Mouse (Mus musculus) hindbrain, embryonic 11.5 days (tissue): ENCODE results near the gene Gm4969. TPM values are rescaled to one million over a fixed set of nuclear protein-coding genes. Genes with fewer than 3 reads are reported as not detected.

Experiments used
- ATAC-seq: fragments of 200-750 bp; cut with Nextera tagmentation; 2 replicates; pipeline ENCODE4 v1.8.0; 2017; ENCODE audit warnings: mild to moderate bottlenecking, moderate TSS enrichment, moderate library complexity; ENCODE audit not compliant: low FRiP score
- DNase-seq: peaks from one replicate; pipeline ENCODE4 v3.0.0-alpha.2; 2015; ENCODE audit warnings: low spot score
- H3K27ac ChIP-seq: fragments of 300-500 bp; sonication (generic); 2 replicates; pipeline ENCODE4 v1.5.1; 2014; ENCODE audit warnings: mild to moderate bottlenecking, low read depth, low read length
- H3K27me3 ChIP-seq: fragments of 300-500 bp; sonication (generic); 2 replicates; pipeline ENCODE4 v1.6.1; 2014; ENCODE audit warnings: mild to moderate bottlenecking, low read length, moderate library complexity, mixed read lengths; ENCODE audit not compliant: control insufficient read depth, insufficient read depth
- H3K36me3 ChIP-seq: fragments of 300-500 bp; sonication (generic); 2 replicates; pipeline ENCODE4 v1.6.1; 2014; ENCODE audit warnings: mild to moderate bottlenecking, low read length, moderate library complexity, mixed read lengths; ENCODE audit not compliant: control insufficient read depth, insufficient read depth
- H3K4me1 ChIP-seq: fragments of 300-500 bp; sonication (generic); replicated peaks from 2 replicates; pipeline ENCODE4 v1.6.1; 2014; ENCODE audit warnings: low read length, mixed read lengths; ENCODE audit not compliant: control insufficient read depth, insufficient read depth
- H3K4me2 ChIP-seq: fragments of 300-500 bp; sonication (generic); replicated peaks from 2 replicates; pipeline ENCODE4 v1.6.1; 2014; ENCODE audit warnings: mild to moderate bottlenecking, low read depth, low read length
- H3K4me3 ChIP-seq: fragments of 300-500 bp; sonication (generic); 2 replicates; pipeline ENCODE4 v1.5.1; 2014; ENCODE audit warnings: low read depth, low read length
- H3K9ac ChIP-seq: fragments of 300-500 bp; sonication (generic); 2 replicates; pipeline ENCODE4 v1.6.1; 2014; ENCODE audit warnings: low read depth, low read length
- H3K9me3 ChIP-seq: fragments of 300-500 bp; sonication (generic); 2 replicates; pipeline ENCODE4 v1.6.1; 2016; ENCODE audit warnings: low read length; ENCODE audit not compliant: control insufficient read depth
- WGBS: fragments of 180-500 bp; shearing (Covaris S2); extraction: QIAGEN DNeasy Blood & Tissue Kit; methylation state at CpG from one replicate; pipeline ENCODE4 v1.1.7; 2014; 5-methylcytosine and 5-hydroxymethylcytosine counted together
- polyA plus RNA-seq: library from polyadenylated mRNA; unstranded; fragments of >200 nt; fragmentation: Nextera tagmentation; extraction: Ambion mirVana; gene quantifications from 2 replicates; pipeline ENCODE4 v1.2.1, GENCODE M21; 2014

The Gm4969 gene
- polyA plus RNA-seq, 1 experiment from 2014 or later = 1.0 TPM

DNA sequence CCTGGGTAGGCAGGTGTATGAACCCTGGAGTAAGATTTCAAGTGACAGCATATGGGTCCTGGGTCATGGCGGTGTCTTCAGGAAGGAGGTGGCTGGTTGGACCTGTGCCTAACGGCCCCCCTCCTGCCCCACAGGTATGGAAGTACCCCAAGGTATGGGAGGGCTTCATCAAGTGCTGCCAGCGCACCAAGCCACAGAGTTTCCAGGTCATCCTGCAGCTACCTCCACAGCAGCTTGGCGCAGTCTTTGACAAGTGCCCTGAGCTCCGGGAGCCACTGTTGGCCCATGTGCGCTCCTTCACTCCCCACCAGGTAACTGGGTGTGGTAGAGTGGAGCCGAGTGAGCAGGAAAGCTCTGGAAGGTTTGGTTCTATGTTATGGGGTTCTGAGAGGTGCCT lies 65.0 kb downstream of the Gm4969 start:
- DNase-seq = no peak
- H3K27ac ChIP-seq = no peak overlapping the region
- no peak overlapping the region for H3K4me3 ChIP-seq
- no peak for ATAC-seq
- H3K4me1 ChIP-seq = no peaks in the 10 kb centered on the region
- WGBS = 88% methylated on average over 7 of the region's 7 CpGs
- no peaks in the 10 kb centered on the region for H3K27me3 ChIP-seq
- H3K9me3 ChIP-seq = no peaks in the 10 kb centered on the region
- no peak overlapping the region for H3K4me2 ChIP-seq
- no peak overlapping the region for H3K9ac ChIP-seq
- peaks cover 14% of the 10 kb centered on the region for H3K36me3 ChIP-seq

DNA sequence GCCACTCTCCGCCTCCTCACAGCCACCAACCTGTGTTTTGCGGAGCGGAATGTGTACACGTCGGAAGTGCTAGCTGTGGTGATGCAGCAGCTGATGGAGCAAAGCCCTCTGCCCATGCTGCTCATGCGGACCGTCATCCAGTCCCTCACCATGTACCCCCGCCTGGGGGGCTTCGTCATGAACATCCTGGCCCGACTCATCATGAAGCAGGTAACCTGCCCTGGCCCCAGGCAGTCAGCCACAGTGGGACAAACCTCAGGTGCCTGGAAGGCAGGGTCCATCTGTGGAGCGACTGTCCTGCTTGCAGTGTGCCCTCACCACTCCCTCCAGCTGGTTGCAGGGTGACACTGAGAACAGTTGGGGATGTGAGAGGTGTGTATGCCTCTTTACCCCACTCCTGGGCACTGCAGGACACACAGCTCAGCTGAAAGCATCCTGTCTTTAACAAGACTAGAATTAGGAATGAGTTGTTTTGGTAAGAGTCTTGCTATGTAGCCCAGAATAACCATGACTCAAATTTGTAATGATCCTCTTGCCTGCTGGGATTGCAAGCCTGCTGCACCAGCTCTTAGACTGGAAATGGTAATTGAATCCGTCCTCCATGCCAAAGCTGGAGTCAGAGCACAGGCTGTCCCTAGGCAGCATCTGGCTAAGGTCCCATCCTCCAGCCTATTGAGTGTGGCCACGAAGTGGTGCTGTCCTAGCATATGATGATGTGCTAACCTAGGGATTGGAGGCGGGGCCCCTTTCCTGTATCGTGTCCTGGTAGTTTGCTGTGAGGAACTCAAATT lies 65.6 kb downstream of the Gm4969 start:
- 89% methylated on average over 15 of the region's 15 CpGs for WGBS
- Histone ChIP-seq H3K9me3 (no peaks in the 10 kb centered on the region), H3K9ac (no peak overlapping the region), H3K27ac (no peak overlapping the region), H3K4me1 (no peaks in the 10 kb centered on the region), H3K27me3 (no peaks in the 10 kb centered on the region), H3K4me3 (no peak overlapping the region), H3K36me3 (peaks cover 14% of the 10 kb centered on the region), H3K4me2 (no peak overlapping the region)
- ATAC-seq = no peak
- DNase-seq = no peak

DNA sequence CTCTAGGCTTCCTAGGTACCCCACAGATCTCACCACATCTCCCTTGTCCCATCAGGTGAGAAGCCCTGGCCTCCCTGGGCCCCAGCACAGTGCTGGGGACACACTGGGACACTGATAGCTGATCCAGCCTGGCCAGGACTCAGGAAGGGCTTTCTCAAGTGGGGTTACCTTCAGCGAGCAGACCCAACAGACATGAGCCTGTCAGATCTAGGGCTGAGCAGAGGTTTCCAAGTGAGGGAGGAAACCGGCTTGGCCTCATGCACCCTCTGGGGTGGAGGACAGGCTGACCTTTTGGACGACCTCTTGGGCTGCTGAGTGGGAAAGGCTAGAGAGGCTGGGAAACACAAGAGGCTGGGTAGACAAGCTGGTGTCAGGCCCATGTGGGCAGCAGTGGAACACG lies 67.0 kb downstream of the Gm4969 start:
- Histone ChIP-seq H3K27ac (no peak overlapping the region), H3K9ac (no peak overlapping the region), H3K4me1 (no peaks in the 10 kb centered on the region), H3K36me3 (peaks cover 16% of the 10 kb centered on the region), H3K9me3 (no peaks in the 10 kb centered on the region), H3K27me3 (no peaks in the 10 kb centered on the region), H3K4me2 (no peak overlapping the region), H3K4me3 (no peak overlapping the region)
- DNase-seq (no peak), ATAC-seq (no peak)
- WGBS = 66% methylated on average over 4 of the region's 4 CpGs

DNA sequence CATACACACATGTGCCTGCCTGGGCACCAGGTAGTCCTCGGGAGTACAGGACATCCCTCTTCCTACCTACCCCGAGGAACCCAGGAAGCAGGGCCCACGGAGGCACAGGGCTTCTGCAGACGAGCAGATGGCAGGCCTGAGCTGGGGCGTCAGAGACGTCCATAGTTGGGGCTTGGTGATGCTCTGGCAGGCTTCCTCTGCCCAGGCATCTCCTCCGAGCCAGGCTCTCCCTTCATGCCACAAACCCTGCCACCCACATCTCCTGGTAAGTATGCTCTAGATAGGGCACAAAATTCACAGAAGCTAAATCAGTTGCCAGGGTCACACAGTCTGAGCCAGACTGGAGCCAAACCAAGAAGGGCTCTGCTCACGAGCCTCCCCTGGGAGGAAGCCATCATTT lies 68.0 kb downstream of the Gm4969 start:
- Histone ChIP-seq H3K4me2 (no peak overlapping the region), H3K36me3 (peaks cover 17% of the 10 kb centered on the region), H3K4me3 (no peak overlapping the region), H3K27me3 (no peaks in the 10 kb centered on the region), H3K27ac (no peak overlapping the region), H3K9ac (no peak overlapping the region), H3K4me1 (no peaks in the 10 kb centered on the region), H3K9me3 (no peaks in the 10 kb centered on the region)
- 94% methylated on average over 8 of the region's 8 CpGs for WGBS
- DNase-seq = no peak
- ATAC-seq = no peak

DNA sequence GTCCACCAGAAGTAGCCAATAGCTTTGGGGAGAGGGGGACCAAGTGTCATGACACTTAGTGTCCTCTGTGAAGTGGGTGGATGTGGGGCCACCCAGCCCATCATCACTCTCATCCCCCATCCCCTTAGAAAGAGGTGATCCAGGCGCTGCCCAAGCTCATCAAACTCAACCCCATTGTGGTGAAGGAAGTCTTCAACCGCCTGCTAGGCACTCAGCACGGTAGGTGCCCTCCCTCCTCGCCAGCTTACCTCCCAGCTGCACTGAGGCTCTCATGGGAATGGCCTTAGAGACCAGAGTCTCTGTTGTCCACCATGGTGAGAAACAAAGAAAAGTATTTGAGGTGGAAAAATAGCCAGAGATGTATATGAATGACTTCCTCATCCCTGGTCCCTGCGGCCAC lies 68.9 kb downstream of the Gm4969 start:
- Histone ChIP-seq H3K9me3 (no peaks in the 10 kb centered on the region), H3K9ac (no peak overlapping the region), H3K4me1 (no peaks in the 10 kb centered on the region), H3K27me3 (no peaks in the 10 kb centered on the region), H3K27ac (no peak overlapping the region), H3K4me2 (no peak overlapping the region), H3K36me3 (peaks cover 17% of the 10 kb centered on the region), H3K4me3 (no peak overlapping the region)
- WGBS = 88% methylated on average over 5 of the region's 5 CpGs
- ATAC-seq = no peak
- DNase-seq = no peak

Other genes with a start within 250 kb of the Gm4969 start
- 2.8 and 2.9 TPM in 2 replicates for gene Pglyrp1, start 247.0 kb downstream of the Gm4969 start, polyA plus RNA-seq
- 22.9 and 27.3 TPM in 2 replicates for gene Ccdc61, start 208.0 kb downstream of the Gm4969 start, polyA plus RNA-seq
- 12.7 and 18.0 TPM in 2 replicates for gene Nova2, start 192.5 kb downstream of the Gm4969 start, polyA plus RNA-seq
- 0.46 TPM in 1 of 2 replicates, not detected in the other for gene Nanos2, start 131.0 kb downstream of the Gm4969 start, polyA plus RNA-seq
- 4.6 TPM in 2 replicates for gene Mypop, start 127.1 kb downstream of the Gm4969 start, polyA plus RNA-seq
- gene Irf2bp1, start 114.3 kb downstream of the Gm4969 start, polyA plus RNA-seq = 25.2 and 26.0 TPM in 2 replicates
- gene Foxa3, start 94.8 kb downstream of the Gm4969 start, polyA plus RNA-seq = not detected in 2 replicates
- gene Sympk, start 94.0 kb downstream of the Gm4969 start, polyA plus RNA-seq = 29.4 and 30.5 TPM in 2 replicates
- gene Rsph6a, start 63.7 kb downstream of the Gm4969 start, polyA plus RNA-seq = not detected in 2 replicates
- 18.3 and 20.2 TPM in 2 replicates for gene Dmwd, start 42.1 kb downstream of the Gm4969 start, polyA plus RNA-seq
- gene Dmpk, start 34.5 kb downstream of the Gm4969 start, polyA plus RNA-seq = 10.3 and 12.2 TPM in 2 replicates
- gene Six5, start 23.8 kb downstream of the Gm4969 start, polyA plus RNA-seq = 6.2 and 7.2 TPM in 2 replicates
- 8.7 and 8.8 TPM in 2 replicates for gene Fbxo46, start 1.5 kb upstream of the Gm4969 start, polyA plus RNA-seq
- gene Qpctl, start 30.9 kb upstream of the Gm4969 start, polyA plus RNA-seq = 11.7 and 12.0 TPM in 2 replicates
- gene Snrpd2, start 31.4 kb upstream of the Gm4969 start, polyA plus RNA-seq = 143 and 149 TPM in 2 replicates
- gene Gipr, start 47.8 kb upstream of the Gm4969 start, polyA plus RNA-seq = 0.89 and 1.7 TPM in 2 replicates
- 1.4 and 2.0 TPM in 2 replicates for gene Eml2, start 58.1 kb upstream of the Gm4969 start, polyA plus RNA-seq
- 1.6 and 2.6 TPM in 2 replicates for gene Gpr4, start 94.2 kb upstream of the Gm4969 start, polyA plus RNA-seq
- 42.2 and 42.4 TPM in 2 replicates for gene Opa3, start 110.0 kb upstream of the Gm4969 start, polyA plus RNA-seq
- gene Vasp, start 153.4 kb upstream of the Gm4969 start, polyA plus RNA-seq = 29.2 and 50.2 TPM in 2 replicates
- gene Ppm1n, start 161.7 kb upstream of the Gm4969 start, polyA plus RNA-seq = 0.18 TPM in 1 of 2 replicates, not detected in the other
- gene Rtn2, start 164.3 kb upstream of the Gm4969 start, polyA plus RNA-seq = 49.6 and 52.1 TPM in 2 replicates
- gene Fosb, start 191.7 kb upstream of the Gm4969 start, polyA plus RNA-seq = not detected in 2 replicates
- gene Ercc1, start 226.4 kb upstream of the Gm4969 start, polyA plus RNA-seq = 108 and 112 TPM in 2 replicates
- gene Cd3eap, start 241.1 kb upstream of the Gm4969 start, polyA plus RNA-seq = 14.7 and 15.2 TPM in 2 replicates
- 3.2 and 5.0 TPM in 2 replicates for gene Ppp1r13l, start 241.4 kb upstream of the Gm4969 start, polyA plus RNA-seq